Mouse (Mus musculus) limb, embryonic 14.5 days (tissue): ENCODE measurements at regions not wholly inside any gene's neighbourhood (a gene's known extent, or its start where the extent isn't known, plus 50 kb on each side); places are given as distances from the start of the nearest gene placed in this dataset.

ENCODE experiments used
- ATAC-seq: fragments of 200-750 bp; cut with Nextera tagmentation; 2 replicates; pipeline ENCODE4 v1.8.0; 2017; ENCODE audit warnings: low read depth, moderate number of reproducible peaks, moderate TSS enrichment; ENCODE audit not compliant: low FRiP score
- DNase-seq: peaks from one replicate; pipeline ENCODE4 v3.0.0-alpha.2; 2015; ENCODE audit warnings: low spot score
- H3K27ac ChIP-seq: fragments of 300-500 bp; sonication (generic); replicated peaks from 2 replicates; pipeline ENCODE4 v1.5.1; 2014; ENCODE audit warnings: low read depth, mild to moderate bottlenecking, low read length, moderate library complexity, mixed read lengths
- H3K27me3 ChIP-seq: fragments of 300-500 bp; sonication (generic); 2 replicates; pipeline ENCODE4 v1.6.1; 2014; ENCODE audit warnings: low read length, mixed read lengths; ENCODE audit not compliant: control insufficient read depth, insufficient read depth
- H3K36me3 ChIP-seq: fragments of 300-500 bp; sonication (generic); 2 replicates; pipeline ENCODE4 v1.6.1; 2014; ENCODE audit warnings: mild to moderate bottlenecking, low read length, moderate library complexity, mixed read lengths; ENCODE audit not compliant: control insufficient read depth, insufficient read depth
- H3K4me1 ChIP-seq: fragments of 300-500 bp; sonication (generic); 2 replicates; pipeline ENCODE4 v1.6.1; 2014; ENCODE audit warnings: antibody characterized with exemption, low read length, mixed read lengths; ENCODE audit not compliant: control insufficient read depth, insufficient read depth
- H3K4me2 ChIP-seq: fragments of 300-500 bp; sonication (generic); replicated peaks from 2 replicates; pipeline ENCODE4 v1.6.1; 2014; ENCODE audit warnings: low read depth, mild to moderate bottlenecking, low read length, moderate library complexity; ENCODE audit not compliant: severe bottlenecking
- H3K4me3 ChIP-seq: fragments of 300-500 bp; sonication (generic); replicated peaks from 2 replicates; pipeline ENCODE4 v1.5.1; 2014; ENCODE audit warnings: low read length
- H3K9ac ChIP-seq: fragments of 300-500 bp; sonication (generic); 2 replicates; pipeline ENCODE4 v1.6.1; 2014; ENCODE audit warnings: mild to moderate bottlenecking, low read depth, low read length, moderate library complexity; ENCODE audit not compliant: severe bottlenecking
- H3K9me3 ChIP-seq: fragments of 300-500 bp; sonication (generic); 2 replicates; pipeline ENCODE4 v1.6.1; 2016; ENCODE audit warnings: low read length; ENCODE audit not compliant: control insufficient read depth
- POLR2A ChIP-seq: fragments of 200-500 bp; IDR thresholded peaks from 2 replicates; pipeline ENCODE4 v1.8.0; 2012; ENCODE audit warnings: inconsistent platforms, mild to moderate bottlenecking, moderate library complexity, borderline replicate concordance; ENCODE audit not compliant: insufficient read depth, insufficient read length; ENCODE audit errors: extremely low read depth
- WGBS: fragments of 180-500 bp; shearing (Covaris S2); extraction: QIAGEN DNeasy Blood & Tissue Kit; methylation state at CpG from one replicate; pipeline ENCODE4 v1.1.7; 2014; 5-methylcytosine and 5-hydroxymethylcytosine counted together

GRCm38 (mm10) chr10:37291639-37292495 is 153.1 kb upstream of the Marcks start:
- ATAC-seq = no peak
- no peak for DNase-seq
- H3K4me3 ChIP-seq = no peak overlapping the region
- no peaks in the 10 kb centered on the region for H3K9me3 ChIP-seq
- H3K4me1 ChIP-seq = no peaks in the 10 kb centered on the region
- H3K4me2 ChIP-seq = no peak overlapping the region
- no peak overlapping the region for H3K9ac ChIP-seq
- no peaks in the 10 kb centered on the region for H3K27me3 ChIP-seq
- H3K27ac ChIP-seq = no peak overlapping the region
- no peak for TF ChIP-seq POLR2A
- WGBS = 88% methylated on average over 2 of the region's 2 CpGs
- H3K36me3 ChIP-seq = no peaks in the 10 kb centered on the region

DNA sequence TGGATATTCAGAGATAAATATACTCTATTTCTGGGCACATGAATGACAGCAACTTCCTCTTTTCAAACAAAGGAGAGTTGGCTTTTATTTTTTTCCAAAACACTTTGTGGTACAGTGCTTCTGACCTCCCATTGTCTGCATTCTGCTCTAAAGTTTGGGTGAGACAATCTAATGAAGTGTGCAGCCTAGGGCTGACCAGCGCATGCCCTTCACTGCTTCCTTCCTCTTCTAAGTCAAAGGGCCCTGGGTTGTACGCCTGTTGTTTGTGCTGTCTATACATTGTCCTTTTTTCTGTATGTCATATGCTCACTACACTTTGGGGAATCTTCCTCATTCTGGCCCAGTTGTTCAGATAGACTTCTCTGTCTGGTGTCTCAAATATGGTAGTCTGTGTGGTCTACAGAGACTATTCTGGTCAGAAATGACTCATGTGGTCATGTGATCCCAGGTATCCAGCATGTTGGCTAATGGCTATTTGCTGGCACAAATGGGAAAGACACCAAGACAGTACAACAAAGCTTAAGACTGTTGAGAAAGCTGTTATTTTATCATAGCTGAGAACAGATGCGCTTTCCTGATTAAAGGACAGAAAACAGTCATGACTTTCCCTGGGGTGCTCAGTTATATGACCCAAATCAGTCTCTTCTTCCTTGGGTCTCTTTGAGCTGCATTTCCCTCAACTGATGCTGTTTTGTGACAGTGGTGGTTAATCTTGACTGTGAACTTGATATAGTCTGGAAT is 151.4 kb upstream of the Marcks start:
- DNase-seq (no peak), ATAC-seq (no peak)
- Histone ChIP-seq H3K9ac (no peak overlapping the region), H3K4me1 (no peaks in the 10 kb centered on the region), H3K27ac (no peak overlapping the region), H3K9me3 (no peaks in the 10 kb centered on the region), H3K4me2 (no peak overlapping the region), H3K27me3 (no peaks in the 10 kb centered on the region), H3K36me3 (no peaks in the 10 kb centered on the region), H3K4me3 (no peak overlapping the region)
- TF ChIP-seq POLR2A = no peak
- 90% methylated on average over 3 of the region's 3 CpGs for WGBS

DNA sequence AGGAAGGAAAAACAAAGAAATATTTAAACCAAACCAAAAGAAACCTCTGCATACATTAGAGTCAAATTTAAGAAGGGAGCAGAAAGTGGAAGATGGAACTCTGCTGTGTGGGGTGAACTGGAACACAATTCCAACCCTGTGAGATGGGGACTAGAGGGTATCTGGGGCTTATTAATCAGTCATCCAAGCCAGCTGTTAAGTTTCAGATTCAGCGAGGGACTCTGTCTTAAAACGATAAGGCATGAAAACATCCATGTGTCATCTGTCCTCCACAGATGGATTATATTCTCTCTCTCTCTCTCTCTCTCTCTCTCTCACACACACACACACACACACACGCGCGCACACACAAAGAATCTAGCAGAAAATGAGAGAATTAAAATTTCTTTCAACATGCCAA is 147.6 kb upstream of the Marcks start:
- Histone ChIP-seq H3K9me3 (no peaks in the 10 kb centered on the region), H3K9ac (no peak overlapping the region), H3K36me3 (no peaks in the 10 kb centered on the region), H3K27me3 (no peaks in the 10 kb centered on the region), H3K4me1 (no peaks in the 10 kb centered on the region), H3K4me3 (no peak overlapping the region), H3K27ac (no peak overlapping the region), H3K4me2 (no peak overlapping the region)
- no peak for ATAC-seq
- no peak for DNase-seq
- no peak for TF ChIP-seq POLR2A
- 77% methylated on average over 5 of the region's 5 CpGs for WGBS

GRCm38 (mm10) chr10:37282951-37283350 is 144.2 kb upstream of the Marcks start:
- H3K4me1 ChIP-seq = no peaks in the 10 kb centered on the region
- no peaks in the 10 kb centered on the region for H3K36me3 ChIP-seq
- no peak overlapping the region for H3K4me3 ChIP-seq
- no peaks in the 10 kb centered on the region for H3K9me3 ChIP-seq
- DNase-seq (peak; percentile 11), ATAC-seq (no peak)
- H3K9ac ChIP-seq = no peak overlapping the region
- no peak for TF ChIP-seq POLR2A
- no peak overlapping the region for H3K4me2 ChIP-seq
- no peak overlapping the region for H3K27ac ChIP-seq
- no peaks in the 10 kb centered on the region for H3K27me3 ChIP-seq

- no peak for TF ChIP-seq POLR2A
Observed at GRCm38 (mm10) chr10:37280823-37281222, 142.1 kb upstream of the Marcks start.

More at GRCm38 (mm10) chr10:37280823-37281222, 142.1 kb upstream of the Marcks start:
- H3K9me3 ChIP-seq = no peaks in the 10 kb centered on the region
- no peak overlapping the region for H3K27ac ChIP-seq
- no peak overlapping the region for H3K4me3 ChIP-seq
- no peaks in the 10 kb centered on the region for H3K36me3 ChIP-seq
- DNase-seq (no peak), ATAC-seq (no peak)
- no peaks in the 10 kb centered on the region for H3K4me1 ChIP-seq
- no peaks in the 10 kb centered on the region for H3K27me3 ChIP-seq
- no peak overlapping the region for H3K9ac ChIP-seq
- no peak overlapping the region for H3K4me2 ChIP-seq
- 96% methylated on average over 4 of the region's 4 CpGs for WGBS
